Mouse (Mus musculus) limb, embryonic 15.5 days (tissue): ENCODE data around the gene Mcrip2. TPM values are rescaled to one million over a fixed set of nuclear protein-coding genes. Genes with fewer than 3 reads are reported as not detected.

ENCODE experiments used
- ATAC-seq: fragments of 200-750 bp; cut with Nextera tagmentation; 2 replicates; pipeline ENCODE4 v1.8.0; 2017; ENCODE audit warnings: low read depth, moderate TSS enrichment; ENCODE audit not compliant: insufficient number of reproducible peaks, low FRiP score, low TSS enrichment
- H3K27ac ChIP-seq: fragments of 300-500 bp; sonication (generic); 2 replicates; pipeline ENCODE4 v1.5.1; 2015; ENCODE audit warnings: moderate library complexity, mild to moderate bottlenecking, inconsistent platforms
- H3K27me3 ChIP-seq: fragments of 300-500 bp; sonication (generic); 2 replicates; pipeline ENCODE4 v1.6.1; 2015; ENCODE audit warnings: inconsistent platforms
- H3K36me3 ChIP-seq: fragments of 300-500 bp; sonication (generic); 2 replicates; pipeline ENCODE4 v1.6.1; 2015; ENCODE audit warnings: inconsistent platforms
- H3K4me1 ChIP-seq: fragments of 300-500 bp; sonication (generic); 2 replicates; pipeline ENCODE4 v1.6.1; 2015; ENCODE audit warnings: inconsistent platforms
- H3K4me2 ChIP-seq: fragments of 300-500 bp; sonication (generic); 2 replicates; pipeline ENCODE4 v1.6.1; 2015; ENCODE audit warnings: mild to moderate bottlenecking, inconsistent platforms
- H3K4me3 ChIP-seq: fragments of 300-500 bp; sonication (generic); 2 replicates; pipeline ENCODE4 v1.5.1; 2015; ENCODE audit warnings: mild to moderate bottlenecking, inconsistent platforms
- H3K9ac ChIP-seq: fragments of 300-500 bp; sonication (generic); 2 replicates; pipeline ENCODE4 v1.6.1; 2015; ENCODE audit warnings: inconsistent platforms
- H3K9me3 ChIP-seq: fragments of 300-500 bp; sonication (generic); 2 replicates; pipeline ENCODE4 v1.6.1; 2016; ENCODE audit warnings: inconsistent platforms
- WGBS: fragments of 180-500 bp; shearing (Covaris S2); methylation state at CpG from one replicate; pipeline ENCODE4 v1.1.7; 2015; 5-methylcytosine and 5-hydroxymethylcytosine counted together
- polyA plus RNA-seq: library from polyadenylated mRNA; unstranded; fragments of >200 nt; fragmentation: Nextera tagmentation; extraction: Ambion mirVana; gene quantifications from 2 replicates; pipeline ENCODE4 v1.2.1, GENCODE M21; 2015

Gene Mcrip2
- polyA plus RNA-seq, 1 experiment from 2014 or later, result 16.7 TPM

- Histone ChIP-seq H3K4me1 (peaks cover 32% of the 10 kb centered on the region), H3K27ac (no peak overlapping the region), H3K9me3 (no peaks in the 10 kb centered on the region), H3K36me3 (peaks cover 54% of the 10 kb centered on the region), H3K4me3 (no peak overlapping the region), H3K9ac (no peak overlapping the region), H3K27me3 (no peaks in the 10 kb centered on the region), H3K4me2 (no peak overlapping the region)
- WGBS, result 71% methylated on average over 8 of the region's 8 CpGs
- no peak for ATAC-seq
These were observed 11.2 kb upstream of the Mcrip2 start for GRCm38 (mm10) chr17:25879750-25880149.

- H3K4me2 ChIP-seq, result no peak overlapping the region
- no peak overlapping the region for H3K9ac ChIP-seq
- WGBS, result 66% methylated on average over 4 of the region's 4 CpGs
- no peak for ATAC-seq
- no peaks in the 10 kb centered on the region for H3K27me3 ChIP-seq
- H3K27ac ChIP-seq, result no peak overlapping the region
- no peaks in the 10 kb centered on the region for H3K9me3 ChIP-seq
- H3K4me1 ChIP-seq, result peaks cover 35% of the 10 kb centered on the region
- H3K4me3 ChIP-seq, result no peak overlapping the region
- H3K36me3 ChIP-seq, result peaks cover 49% of the 10 kb centered on the region
These were observed 10.7 kb upstream of the Mcrip2 start for GRCm38 (mm10) chr17:25879261-25879660.

- no peak overlapping the region for H3K4me3 ChIP-seq
- WGBS, result 91% methylated on average over 19 of the region's 19 CpGs
- no peak overlapping the region for H3K9ac ChIP-seq
- no peak overlapping the region for H3K27ac ChIP-seq
- H3K36me3 ChIP-seq, result peaks cover 43% of the 10 kb centered on the region
- no peaks in the 10 kb centered on the region for H3K9me3 ChIP-seq
- no peaks in the 10 kb centered on the region for H3K27me3 ChIP-seq
- H3K4me2 ChIP-seq, result no peak overlapping the region
- no peak for ATAC-seq
- H3K4me1 ChIP-seq, result peaks cover 40% of the 10 kb centered on the region
These were observed 10.1 kb upstream of the Mcrip2 start for GRCm38 (mm10) chr17:25878611-25879180.

GRCm38 (mm10) chr17:25877741-25878610 is 9.4 kb upstream of the Mcrip2 start:
- Histone ChIP-seq H3K4me3 (no peak overlapping the region), H3K9me3 (no peaks in the 10 kb centered on the region), H3K4me1 (peaks cover 40% of the 10 kb centered on the region), H3K9ac (no peak overlapping the region), H3K27ac (no peak overlapping the region), H3K36me3 (peaks cover 36% of the 10 kb centered on the region), H3K27me3 (no peaks in the 10 kb centered on the region), H3K4me2 (no peak overlapping the region)
- ATAC-seq, result no peak
- 91% methylated on average over 32 of the region's 32 CpGs for WGBS

GRCm38 (mm10) chr17:25877025-25877424 is 8.5 kb upstream of the Mcrip2 start:
- peaks cover 40% of the 10 kb centered on the region for H3K4me1 ChIP-seq
- no peaks in the 10 kb centered on the region for H3K9me3 ChIP-seq
- no peak overlapping the region for H3K4me2 ChIP-seq
- H3K27me3 ChIP-seq, result no peaks in the 10 kb centered on the region
- H3K27ac ChIP-seq, result no peak overlapping the region
- 92% methylated on average over 3 of the region's 3 CpGs for WGBS
- no peak for ATAC-seq
- peaks cover 27% of the 10 kb centered on the region for H3K36me3 ChIP-seq
- no peak overlapping the region for H3K9ac ChIP-seq
- no peak overlapping the region for H3K4me3 ChIP-seq

GRCm38 (mm10) chr17:25876347-25876915 is 7.9 kb upstream of the Mcrip2 start:
- peaks cover 22% of the 10 kb centered on the region for H3K36me3 ChIP-seq
- H3K4me3 ChIP-seq, result peak overlapping the region; percentile 81
- peak overlapping the region; percentile 81 for H3K4me2 ChIP-seq
- peak overlapping the region; percentile 79 for H3K9ac ChIP-seq
- no peaks in the 10 kb centered on the region for H3K9me3 ChIP-seq
- peaks cover 40% of the 10 kb centered on the region for H3K4me1 ChIP-seq
- WGBS, result 71% methylated on average over 10 of the region's 10 CpGs
- H3K27ac ChIP-seq, result no peak overlapping the region; the same call in 1 of the 2 replicates
- ATAC-seq, result no peak
- no peaks in the 10 kb centered on the region for H3K27me3 ChIP-seq

DNA sequence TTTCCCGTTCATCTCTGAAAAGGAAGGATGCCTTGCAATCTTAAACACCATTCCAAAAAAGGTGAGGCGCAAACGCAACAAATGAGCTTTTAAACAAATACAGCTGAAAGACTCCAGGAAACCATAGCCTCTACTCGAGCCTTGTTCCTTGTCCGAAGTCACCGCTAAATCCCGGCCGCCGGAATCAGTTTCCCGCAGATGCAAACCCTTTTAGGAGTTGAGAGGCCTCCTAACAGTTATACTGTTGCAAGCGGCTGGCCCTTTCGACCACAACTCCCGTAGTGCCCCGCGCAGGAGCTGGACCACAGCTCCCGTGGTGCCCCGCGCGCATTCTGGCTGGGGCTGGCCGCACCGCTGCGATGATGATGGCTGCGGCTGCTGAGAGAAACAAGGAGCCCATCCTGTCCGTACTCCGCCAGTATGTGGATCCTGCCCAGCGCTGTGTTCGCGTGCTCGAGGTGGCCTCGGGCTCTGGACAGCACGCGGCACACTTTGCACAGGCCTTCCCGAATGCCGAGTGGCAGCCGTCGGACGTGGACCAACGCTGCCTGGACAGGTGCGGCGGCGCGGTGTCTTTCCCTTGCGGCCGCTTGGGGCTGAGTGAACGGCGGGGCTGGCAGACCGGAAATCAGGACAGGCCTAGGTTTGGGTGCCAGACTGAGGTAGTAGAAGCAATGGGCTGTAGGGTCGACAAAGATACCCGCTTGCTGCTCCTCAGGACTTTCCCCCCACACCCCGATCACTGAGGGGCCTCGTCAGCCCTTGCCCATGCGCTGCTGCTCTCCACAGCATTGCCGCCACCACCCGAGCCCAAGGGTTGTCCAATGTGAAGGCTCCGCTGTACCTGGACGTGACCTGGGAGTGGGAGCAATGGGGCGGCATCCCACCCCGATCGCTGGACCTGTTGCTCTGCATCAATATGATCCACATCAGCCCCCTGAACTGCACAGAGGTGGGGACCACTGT is 6.9 kb upstream of the Mcrip2 start:
- under 1% methylated on average over 59 of the region's 59 CpGs for WGBS
- Histone ChIP-seq H3K9me3 (no peaks in the 10 kb centered on the region), H3K4me3 (peak overlapping the region; percentile 81), H3K9ac (peak overlapping the region; percentile 79), H3K36me3 (peaks cover 18% of the 10 kb centered on the region), H3K4me1 (peaks cover 34% of the 10 kb centered on the region), H3K4me2 (peak overlapping the region; percentile 81), H3K27ac (peak overlapping the region; percentile 94), H3K27me3 (no peaks in the 10 kb centered on the region)
- ATAC-seq, result peak; percentile 90

- ATAC-seq, result peak; percentile 77
- H3K4me3 ChIP-seq, result peak within 1 kb of the TSS; percentile 81
These were observed 6.2 kb upstream of the Mcrip2 start, which contains the start of gene Mettl26 for GRCm38 (mm10) chr17:25874721-25875170. TSS of gene Mettl26 (plus strand) at chr17:25875074.

GRCm38 (mm10) chr17:25874148-25874720 is 5.7 kb upstream of the Mcrip2 start:
- no peak for ATAC-seq
- H3K27me3 ChIP-seq, result no peaks in the 10 kb centered on the region
- WGBS, result 6% methylated on average over 14 of the region's 14 CpGs

More at GRCm38 (mm10) chr17:25874721-25875170, 6.2 kb upstream of the Mcrip2 start, which contains the start of gene Mettl26:
- peak within 1 kb of the TSS; percentile 94 for H3K27ac ChIP-seq
- H3K9me3 ChIP-seq, result no peaks in the 10 kb centered on the region
- no peaks in the 10 kb centered on the region for H3K27me3 ChIP-seq
- WGBS, result under 1% methylated on average over 25 of the region's 25 CpGs
- peak within 1 kb of the TSS; percentile 81 for H3K4me2 ChIP-seq
- H3K36me3 ChIP-seq, result peaks cover 18% of the 10 kb centered on the region
- H3K9ac ChIP-seq, result peak within 1 kb of the TSS; percentile 79
- H3K4me1 ChIP-seq, result peaks cover 27% of the 10 kb centered on the region

GRCm38 (mm10) chr17:25873405-25874147 is 5.0 kb upstream of the Mcrip2 start:
- H3K36me3 ChIP-seq, result peaks cover 10% of the 10 kb centered on the region
- no peak overlapping the region for H3K9ac ChIP-seq
- 79% methylated on average over 11 of the region's 11 CpGs for WGBS
- peak overlapping the region; percentile 81 for H3K4me2 ChIP-seq
- H3K27ac ChIP-seq, result 0 out of 2 replicates have a peak overlapping the region, but pooled peaks have one; percentile 94
- H3K4me3 ChIP-seq, result peak overlapping the region; percentile 81; the same call in 1 of the 2 replicates
- no peaks in the 10 kb centered on the region for H3K27me3 ChIP-seq
- no peaks in the 10 kb centered on the region for H3K9me3 ChIP-seq
- no peak for ATAC-seq
- H3K4me1 ChIP-seq, result peaks cover 30% of the 10 kb centered on the region

More at GRCm38 (mm10) chr17:25874148-25874720, 5.7 kb upstream of the Mcrip2 start:
- Histone ChIP-seq H3K9ac (peak overlapping the region; percentile 79), H3K36me3 (peaks cover 16% of the 10 kb centered on the region), H3K27ac (peak overlapping the region; percentile 94), H3K4me1 (peaks cover 24% of the 10 kb centered on the region), H3K4me3 (peak overlapping the region; percentile 81), H3K4me2 (peak overlapping the region; percentile 81), H3K9me3 (no peaks in the 10 kb centered on the region)
